In genomic region chr4:131354908-131355307, GRCm38 (mm10) we compare ENCODE assay signal across 27 mouse cellular contexts.
"Had no signal": no experiment of that assay in that cellular context is flagged by ENCODE, and none has a peak within 500 bp of the region (broad histone marks: within the 10 kb centered on the region; RNA-seq: fewer than 3 reads in every experiment).

No protein-coding gene starts in this region.

- H3K27me3 ChIP-seq: embryonic facial prominence, embryonic 12.5 days; embryonic facial prominence, embryonic 15.5 days; forebrain, embryonic 12.5 days; forebrain, embryonic 13.5 days; forebrain, embryonic 15.5 days had no signal

- DNase-seq: cerebellum, adult 8-10 months; cerebellum, adult 9-10 months; cerebellum, adult 9-11 months; cerebellum, postnatal 10 days; cerebellum, postnatal 14 days; cerebellum, postnatal 25 days; cerebellum, postnatal 36 days; embryo, embryonic 11 days; gastrocnemius, adult 2 months; gastrocnemius, postnatal 10 days; gastrocnemius, postnatal 14 days; gastrocnemius, postnatal 25 days; gastrocnemius, postnatal 36 days; heart, adult 18-20 months; heart, adult 2 months had no signal

- H3K27ac ChIP-seq: embryonic facial prominence, embryonic 10.5 days; embryonic facial prominence, embryonic 12.5 days; embryonic facial prominence, embryonic 13.5 days; embryonic facial prominence, embryonic 15.5 days; forebrain, embryonic 10.5 days; forebrain, embryonic 12.5 days; forebrain, embryonic 13.5 days; forebrain, embryonic 15.5 days; gastrocnemius, adult 2 months; heart, adult 2 months had no signal

- H3K4me3 ChIP-seq: embryonic facial prominence, embryonic 10.5 days; embryonic facial prominence, embryonic 12.5 days; embryonic facial prominence, embryonic 13.5 days; embryonic facial prominence, embryonic 15.5 days; erythroblast, embryonic 14.5 days; forebrain, embryonic 10.5 days; forebrain, embryonic 12.5 days; forebrain, embryonic 13.5 days; forebrain, embryonic 15.5 days; gastrocnemius, adult 2 months; heart, adult 2 months had no signal

- H3K4me1 ChIP-seq: embryonic facial prominence, embryonic 12.5 days; embryonic facial prominence, embryonic 13.5 days; embryonic facial prominence, embryonic 15.5 days had no signal

- H3K9ac ChIP-seq: embryonic facial prominence, embryonic 12.5 days; embryonic facial prominence, embryonic 13.5 days; embryonic facial prominence, embryonic 15.5 days; forebrain, embryonic 12.5 days; forebrain, embryonic 13.5 days; forebrain, embryonic 15.5 days; forebrain, postnatal 0 days had no signal

- H3K36me3 ChIP-seq: embryonic facial prominence, embryonic 10.5 days; embryonic facial prominence, embryonic 12.5 days; embryonic facial prominence, embryonic 13.5 days; embryonic facial prominence, embryonic 15.5 days; forebrain, embryonic 10.5 days; forebrain, embryonic 12.5 days; forebrain, embryonic 15.5 days had no signal

- H3K4me2 ChIP-seq: embryonic facial prominence, embryonic 12.5 days; embryonic facial prominence, embryonic 13.5 days; embryonic facial prominence, embryonic 15.5 days; forebrain, embryonic 12.5 days; forebrain, embryonic 13.5 days; forebrain, embryonic 15.5 days had no signal

- H3K9me3 ChIP-seq: embryonic facial prominence, embryonic 10.5 days; embryonic facial prominence, embryonic 12.5 days; embryonic facial prominence, embryonic 13.5 days; embryonic facial prominence, embryonic 15.5 days; forebrain, embryonic 10.5 days; forebrain, embryonic 12.5 days; forebrain, embryonic 13.5 days; forebrain, embryonic 15.5 days had no signal

- ATAC-seq: forebrain, embryonic 13.5 days; forebrain, embryonic 14.5 days; forebrain, embryonic 15.5 days; forebrain, embryonic 16.5 days; forebrain, postnatal 0 days had no signal
